Mouse (Mus musculus) cerebellum, postnatal 4 days (tissue): ENCODE measurements around the gene Hapln2.

Experiments
- DNase-seq, 2 experiments: peaks; one replicate each; pipeline ENCODE4 v3.0.0; 2022; ENCODE audit warnings: low spot score in 2 of 2, mixed read lengths in 1 of 2

Gene Hapln2

GRCm38 (mm10) chr3:88027434-88028186 is at the start of gene Hapln2:
TSS of gene Hapln2 (minus strand) at chr3:88027583.
- no peak for DNase-seq

- no peak for DNase-seq
Observed at GRCm38 (mm10) chr3:88074766-88075165, 47.4 kb upstream of the Hapln2 start.

GRCm38 (mm10) chr3:88074351-88074750 is 47.0 kb upstream of the Hapln2 start:
- DNase-seq, result no peak

- no peak for DNase-seq
Observed at GRCm38 (mm10) chr3:88073631-88074030, 46.2 kb upstream of the Hapln2 start.

GRCm38 (mm10) chr3:88071783-88072182 is 44.4 kb upstream of the Hapln2 start:
- DNase-seq, result peak; percentile 92 to 94

- DNase-seq, result peak in 1 of 2 experiments; percentile 4
Observed at GRCm38 (mm10) chr3:88068386-88068785, 41.0 kb upstream of the Hapln2 start.

- DNase-seq, result peak; percentile 72 to 82
Observed at GRCm38 (mm10) chr3:88057902-88058696, 30.7 kb upstream of the Hapln2 start, which contains the start of gene Naxe. TSS of gene Naxe (minus strand) at chr3:88058495.

- DNase-seq, result no peak
Observed at GRCm38 (mm10) chr3:88057030-88057429, 29.6 kb upstream of the Hapln2 start.

GRCm38 (mm10) chr3:88049532-88049931 is 22.1 kb upstream of the Hapln2 start:
- no peak for DNase-seq

- DNase-seq, result peak; percentile 52 to 77
Observed at GRCm38 (mm10) chr3:88042661-88043421, 15.5 kb upstream of the Hapln2 start, which contains the start of gene Gpatch4. TSS of gene Gpatch4 (plus strand) at chr3:88043108.

- no peak for DNase-seq
Observed at GRCm38 (mm10) chr3:88035561-88036293, 8.3 kb upstream of the Hapln2 start.

- no peak for DNase-seq
Observed at GRCm38 (mm10) chr3:88033506-88033905, 6.1 kb upstream of the Hapln2 start.

GRCm38 (mm10) chr3:88030608-88031395 is 3.4 kb upstream of the Hapln2 start:
- no peak for DNase-seq

- no peak for DNase-seq
Observed at GRCm38 (mm10) chr3:88026823-88027222, 560 bp downstream of the Hapln2 start.

GRCm38 (mm10) chr3:88023192-88024074 is 4.0 kb downstream of the Hapln2 start:
- peak in 1 of 2 experiments; percentile 32 for DNase-seq

- DNase-seq, result peak; percentile 52 to 76
Observed at GRCm38 (mm10) chr3:88022322-88023191, 4.8 kb downstream of the Hapln2 start.

GRCm38 (mm10) chr3:88010634-88011265 is 16.6 kb downstream of the Hapln2 start:
- no peak for DNase-seq
